Mouse (Mus musculus) spleen, adult 2 months (tissue): ENCODE results near the gene Gm11492. TPM values are rescaled to one million over a fixed set of nuclear protein-coding genes. Genes with fewer than 3 reads are reported as not detected.

ENCODE experiments used
- DNase-seq, 2 experiments: peaks; one replicate each; pipeline versions ENCODE4 v3.0.0 to v3.0.0-alpha.2; 2012 to 2021; ENCODE audit warnings: low spot score in 2 of 2, low read depth in 1 of 2
- H3K27ac ChIP-seq: fragments of 200-500 bp; 2 replicates; pipeline ENCODE4 v1.5.1; 2012; ENCODE audit warnings: low read length, inconsistent platforms; ENCODE audit not compliant: insufficient read depth
- H3K27me3 ChIP-seq: fragments of 200-500 bp; 2 replicates; pipeline ENCODE4 v1.6.1; 2012; ENCODE audit warnings: mild to moderate bottlenecking, moderate library complexity, low read length, inconsistent platforms; ENCODE audit not compliant: control insufficient read depth, insufficient read depth
- H3K36me3 ChIP-seq: fragments of 200-500 bp; 2 replicates; pipeline ENCODE4 v1.6.1; 2012; ENCODE audit warnings: mild to moderate bottlenecking, low read length, inconsistent platforms; ENCODE audit not compliant: control insufficient read depth, insufficient read depth
- H3K4me1 ChIP-seq: fragments of 200-500 bp; 2 replicates; pipeline ENCODE4 v1.6.1; 2011; ENCODE audit warnings: inconsistent platforms; ENCODE audit not compliant: control insufficient read depth, insufficient read depth, insufficient read length
- H3K4me3 ChIP-seq: fragments of 200-500 bp; 2 replicates; pipeline ENCODE4 v1.5.1; 2011; ENCODE audit warnings: mild to moderate bottlenecking, inconsistent platforms; ENCODE audit not compliant: insufficient read depth, insufficient read length; ENCODE audit errors: extremely low read depth
- CTCF ChIP-seq: fragments of 200-500 bp; IDR thresholded peaks from 2 replicates; pipeline ENCODE4 v1.5.1; 2011; ENCODE audit warnings: mild to moderate bottlenecking, inconsistent platforms; ENCODE audit not compliant: insufficient read depth, insufficient read length, insufficient replicate concordance; ENCODE audit errors: extremely low read depth
- POLR2A ChIP-seq: fragments of 200-500 bp; IDR thresholded peaks from 2 replicates; pipeline ENCODE4 v1.6.1; 2011; ENCODE audit warnings: low read depth, low read length, inconsistent platforms
- WGBS: fragments of 180-500 bp; shearing (Covaris S2); methylation state at CpG from one replicate; pipeline ENCODE4 v1.1.7; 2018; 5-methylcytosine and 5-hydroxymethylcytosine counted together
- polyA plus RNA-seq: library from polyadenylated mRNA; depleted of rRNA; stranded (reverse); fragments of >200 nt; gene quantifications from 2 replicates; pipeline ENCODE4 v1.2.3, GENCODE M21; 2012

Gm11492 gene
- polyA plus RNA-seq, 1 experiment: not detected

DNA sequence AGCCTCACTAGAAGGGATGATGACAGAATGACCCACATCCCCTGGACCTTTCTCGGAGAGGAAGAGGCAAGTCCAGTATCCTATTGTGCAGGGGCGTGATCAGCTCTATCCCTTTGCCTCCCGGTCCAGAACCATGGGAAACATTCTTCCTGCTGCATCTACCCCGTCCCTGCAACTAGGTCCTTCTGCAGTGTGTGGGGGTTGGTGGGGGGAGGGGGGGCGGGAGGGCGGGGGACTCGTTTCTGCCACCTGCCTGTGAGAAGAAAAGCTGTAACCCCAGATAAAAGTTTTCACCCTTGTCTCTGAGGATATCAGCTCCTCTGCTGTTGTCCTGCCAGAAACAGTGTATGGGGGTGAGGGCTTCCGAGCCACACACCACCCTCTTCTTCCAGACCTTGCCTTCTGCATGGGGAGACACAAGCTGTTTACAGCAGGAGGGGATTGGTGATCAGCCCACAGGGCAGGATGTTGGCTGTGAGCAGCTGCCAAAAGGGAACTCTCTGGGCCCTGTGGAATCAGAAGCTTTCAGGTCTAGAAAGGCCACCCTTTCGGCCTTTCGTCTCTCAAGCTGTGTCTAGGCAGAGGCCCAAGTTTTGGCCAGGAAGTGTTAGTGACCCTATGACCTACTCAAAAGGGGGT is 12.6 kb downstream of the Gm11492 start:
- Histone ChIP-seq H3K27ac (no peak overlapping the region), H3K4me1 (peaks cover 2% of the 10 kb centered on the region; the same call in 1 of the 2 replicates), H3K4me3 (peak overlapping the region; percentile 62), H3K27me3 (no peaks in the 10 kb centered on the region), H3K36me3 (no peaks in the 10 kb centered on the region)
- TF ChIP-seq POLR2A (no peak), CTCF (no peak)
- no peak for DNase-seq
- 20% methylated on average over 10 of the region's 10 CpGs for WGBS

DNA sequence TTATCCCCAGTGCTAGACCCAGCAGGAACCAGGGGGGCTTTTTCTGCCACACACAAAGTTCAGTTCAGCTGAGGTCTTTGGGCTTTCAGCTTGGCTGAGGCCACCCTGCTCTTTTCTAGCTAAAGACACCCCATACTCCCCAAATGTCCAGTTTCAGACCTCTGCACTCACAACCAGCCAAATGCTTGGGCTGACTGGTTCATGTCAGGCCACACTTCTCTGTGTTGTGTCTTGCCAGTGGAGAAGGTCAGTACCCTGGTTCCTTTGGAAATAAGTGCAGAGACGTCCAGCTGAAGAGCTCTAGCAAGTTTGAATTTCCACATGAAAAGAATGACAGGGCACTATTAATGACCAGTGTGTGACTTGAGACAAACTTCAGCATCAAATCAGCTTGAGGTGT is 13.3 kb downstream of the Gm11492 start:
- WGBS: 82% methylated on average over 1 of the region's 1 CpGs
- DNase-seq: no peak
- TF ChIP-seq CTCF (no peak), POLR2A (no peak)
- H3K36me3 ChIP-seq: no peaks in the 10 kb centered on the region
- H3K4me1 ChIP-seq: peaks cover 2% of the 10 kb centered on the region; the same call in 1 of the 2 replicates
- H3K27ac ChIP-seq: no peak overlapping the region
- H3K27me3 ChIP-seq: no peaks in the 10 kb centered on the region
- H3K4me3 ChIP-seq: 0 out of 2 replicates have a peak overlapping the region, but pooled peaks have one; percentile 5

DNA sequence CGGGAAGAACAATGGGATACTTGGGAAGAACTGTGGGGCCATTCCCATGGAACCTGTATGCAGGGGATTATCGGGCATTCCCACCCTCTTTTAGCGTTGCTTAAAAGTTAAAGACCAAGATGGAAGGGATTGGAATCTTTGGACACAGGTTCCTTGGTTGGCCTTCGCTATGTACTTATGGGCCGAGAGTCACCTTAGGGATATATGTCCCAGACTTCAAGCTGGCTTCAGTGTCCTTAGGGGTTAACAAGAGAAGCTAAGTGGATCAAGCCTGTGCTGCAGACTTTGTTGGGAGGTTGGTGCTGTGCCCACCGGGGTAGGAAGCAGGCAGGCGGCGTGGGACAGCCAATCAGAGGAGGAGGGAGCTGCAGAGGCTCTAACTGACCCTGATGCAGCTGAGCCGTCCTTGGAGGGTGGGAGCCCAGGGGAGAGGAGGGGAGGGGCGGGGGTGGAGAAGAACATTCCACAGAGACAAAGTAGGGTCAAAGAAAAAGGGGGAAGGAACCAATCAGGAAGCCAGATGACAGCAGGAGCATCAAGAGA is 14.2 kb downstream of the Gm11492 start:
- no peak for DNase-seq
- 78% methylated on average over 10 of the region's 10 CpGs for WGBS
- peaks cover 2% of the 10 kb centered on the region; the same call in 1 of the 2 replicates for H3K4me1 ChIP-seq
- no peak overlapping the region for H3K4me3 ChIP-seq
- H3K27ac ChIP-seq: no peak overlapping the region
- H3K27me3 ChIP-seq: no peaks in the 10 kb centered on the region
- TF ChIP-seq POLR2A (no peak), CTCF (no peak)
- no peaks in the 10 kb centered on the region for H3K36me3 ChIP-seq

DNA sequence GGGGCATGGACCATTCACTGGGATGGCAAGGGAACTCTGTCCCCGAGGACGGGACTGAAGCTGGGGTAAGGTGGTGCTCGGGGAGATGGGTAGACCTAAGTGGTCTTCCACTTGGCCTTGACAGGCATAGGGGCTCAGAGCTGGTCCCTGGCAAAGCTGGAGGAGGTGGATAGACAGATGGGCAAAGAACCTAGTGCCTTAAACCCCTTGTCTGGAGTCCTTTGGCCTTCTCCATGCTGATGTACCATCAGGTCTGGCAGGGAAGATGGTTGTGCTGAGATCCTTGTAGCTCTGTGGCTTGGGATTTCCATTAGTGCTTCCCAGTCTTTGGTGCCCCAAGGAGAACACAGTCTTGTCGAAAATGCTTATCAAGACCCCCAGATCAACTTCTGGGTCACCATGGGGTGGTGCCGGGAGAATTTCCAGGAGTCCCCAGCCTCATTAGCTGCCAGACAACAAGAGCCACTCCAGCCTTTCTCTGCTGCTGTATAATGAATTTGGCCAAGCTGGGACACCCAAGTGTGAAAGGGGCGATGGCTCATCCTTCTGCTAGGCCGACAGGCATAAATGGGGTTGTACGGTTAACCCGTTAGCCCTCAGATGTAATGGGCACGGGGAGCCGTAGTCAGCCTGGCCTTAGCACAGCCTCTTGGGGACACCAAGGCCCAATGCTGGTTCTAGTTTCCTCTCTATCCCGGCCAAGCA is 14.9 kb downstream of the Gm11492 start:
- H3K27me3 ChIP-seq: no peaks in the 10 kb centered on the region
- WGBS: 92% methylated on average over 12 of the region's 12 CpGs
- H3K27ac ChIP-seq: no peak overlapping the region
- TF ChIP-seq POLR2A (no peak), CTCF (no peak)
- DNase-seq: no peak
- H3K36me3 ChIP-seq: no peaks in the 10 kb centered on the region
- peaks cover 2% of the 10 kb centered on the region; the same call in 1 of the 2 replicates for H3K4me1 ChIP-seq
- no peak overlapping the region for H3K4me3 ChIP-seq

DNA sequence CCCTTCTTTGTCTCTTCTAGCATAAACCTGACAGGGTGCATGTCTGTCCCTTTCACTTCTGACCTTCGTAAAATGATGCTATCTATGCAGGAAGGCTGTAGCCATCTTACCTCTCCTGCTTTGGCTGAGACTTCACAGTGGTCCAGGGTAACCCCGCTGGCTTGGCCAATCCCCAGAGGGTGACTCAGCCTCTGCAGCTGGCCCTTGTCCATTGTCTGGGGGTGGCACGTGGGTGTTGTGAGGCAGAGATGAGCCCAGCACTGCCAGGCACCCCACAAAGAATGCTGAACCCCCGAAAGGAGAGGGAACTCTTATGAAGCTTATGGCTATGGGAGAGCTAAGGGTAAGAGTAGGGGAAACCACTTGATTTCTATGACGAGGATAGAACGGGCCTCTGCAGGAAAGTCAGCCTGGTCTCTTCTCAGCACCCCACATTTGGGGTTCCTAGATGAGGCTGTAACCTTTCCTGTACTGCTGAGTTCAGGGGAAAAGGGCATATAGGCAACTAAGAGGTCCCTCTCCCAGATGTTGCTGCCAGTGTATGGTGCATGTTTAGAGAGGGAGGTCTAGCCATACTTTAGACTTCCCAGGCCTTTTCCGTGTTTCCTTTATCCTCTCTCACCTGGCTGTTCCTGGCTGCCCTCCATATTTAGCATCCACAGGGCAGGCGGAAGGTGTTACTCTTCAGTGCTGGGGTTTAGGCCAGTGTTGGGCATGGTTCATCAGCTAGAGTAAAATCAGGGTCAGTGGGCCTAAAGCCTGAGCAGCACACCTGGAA is 15.7 kb downstream of the Gm11492 start:
- DNase-seq: no peak
- TF ChIP-seq POLR2A: no peak
- TF ChIP-seq CTCF: no peak
- 84% methylated on average over 8 of the region's 8 CpGs for WGBS
- peaks cover 2% of the 10 kb centered on the region; the same call in 1 of the 2 replicates for H3K4me1 ChIP-seq
- no peak overlapping the region for H3K27ac ChIP-seq
- H3K27me3 ChIP-seq: no peaks in the 10 kb centered on the region
- H3K4me3 ChIP-seq: no peak overlapping the region
- H3K36me3 ChIP-seq: no peaks in the 10 kb centered on the region

DNA sequence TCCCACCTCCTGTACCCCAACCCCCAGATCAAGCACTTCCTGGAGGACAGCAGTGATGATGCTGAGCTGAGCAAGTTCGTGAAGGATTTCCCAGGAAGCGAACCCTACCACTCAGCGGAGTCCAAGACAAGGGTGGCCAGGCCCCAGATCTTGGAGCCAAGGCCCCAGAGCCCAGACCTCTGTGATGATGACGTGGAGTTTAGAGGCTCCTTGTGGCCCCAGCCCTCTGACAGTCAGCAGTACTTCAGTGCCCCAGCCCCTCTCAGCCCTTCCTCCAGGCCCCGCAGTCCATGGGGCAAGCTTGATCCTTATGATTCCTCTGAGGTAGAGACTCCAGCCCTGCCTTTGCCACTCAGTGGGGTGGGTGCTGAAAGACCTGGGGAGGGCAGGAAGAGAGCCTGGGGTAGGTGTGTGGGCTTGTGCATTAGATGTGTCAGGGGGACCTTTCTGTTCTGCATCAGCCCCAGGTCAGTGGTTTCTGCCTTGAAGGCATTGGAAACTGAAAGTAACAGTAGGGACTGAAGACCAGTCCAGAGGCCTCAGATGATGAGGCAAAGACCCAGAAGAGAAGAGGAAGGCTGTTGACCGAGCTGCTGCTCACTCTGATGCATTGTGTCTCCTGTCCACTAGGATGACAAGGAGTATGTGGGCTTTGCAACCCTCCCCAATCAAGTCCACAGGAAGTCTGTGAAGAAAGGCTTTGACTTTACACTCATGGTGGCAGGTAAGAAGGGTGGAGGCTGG is 17.0 kb downstream of the Gm11492 start:
- 80% methylated on average over 6 of the region's 6 CpGs for WGBS
- H3K27ac ChIP-seq: peak overlapping the region; percentile 8; the same call in 1 of the 2 replicates
- H3K36me3 ChIP-seq: no peaks in the 10 kb centered on the region
- peaks cover 2% of the 10 kb centered on the region; the same call in 1 of the 2 replicates for H3K4me1 ChIP-seq
- H3K4me3 ChIP-seq: no peak overlapping the region
- H3K27me3 ChIP-seq: no peaks in the 10 kb centered on the region
- no peak for TF ChIP-seq CTCF
- no peak for TF ChIP-seq POLR2A
- DNase-seq: no peak
